Mouse (Mus musculus): ENCODE data around the gene Aipl1.
A peak's percentile ranks its signal among the peaks of the same experiment; 100 is the strongest.
"Not testable (repeated sequence)": the region's sequence is repeated elsewhere in the genome, so short reads cannot be mapped to it uniquely, and the experiment has no call there.

Gene Aipl1

GRCm38 (mm10) chr11:72016518-72017252 is 20.6 kb downstream of the Aipl1 start:
- no peak for DNase-seq (ENCODE audit: low spot score in 2 of 2)

- DNase-seq (ENCODE audit: low spot score in 2 of 2): no peak
These were observed 22.6 kb downstream of the Aipl1 start for GRCm38 (mm10) chr11:72014674-72015073.

GRCm38 (mm10) chr11:72011955-72012354 is 25.4 kb downstream of the Aipl1 start:
- DNase-seq (ENCODE audit: low spot score in 2 of 2): no peak

GRCm38 (mm10) chr11:72010940-72011722 is 26.2 kb downstream of the Aipl1 start:
- DNase-seq (ENCODE audit: low spot score in 2 of 2): no peak

DNA sequence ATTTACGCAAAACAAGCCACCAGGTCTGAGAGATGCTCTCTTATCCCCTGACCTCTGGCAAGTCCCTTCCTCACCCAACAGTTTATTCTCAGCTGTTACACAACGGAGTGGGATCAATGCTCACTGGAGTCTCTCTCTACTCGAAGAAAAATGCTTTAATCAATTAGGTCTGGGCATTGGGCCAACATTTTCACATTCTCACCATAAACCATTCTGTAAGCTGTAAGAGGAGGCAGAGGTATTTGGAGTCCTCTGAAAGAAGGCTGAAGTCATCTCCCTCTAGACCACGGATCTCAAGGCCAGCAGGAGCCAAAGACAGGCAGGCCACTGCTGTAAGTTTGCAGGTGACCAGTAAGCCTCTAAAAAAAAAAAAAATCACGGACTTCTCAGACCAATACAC is 26.9 kb downstream of the Aipl1 start:
- DNase-seq (ENCODE audit: low spot score in 2 of 2): no peak

DNA sequence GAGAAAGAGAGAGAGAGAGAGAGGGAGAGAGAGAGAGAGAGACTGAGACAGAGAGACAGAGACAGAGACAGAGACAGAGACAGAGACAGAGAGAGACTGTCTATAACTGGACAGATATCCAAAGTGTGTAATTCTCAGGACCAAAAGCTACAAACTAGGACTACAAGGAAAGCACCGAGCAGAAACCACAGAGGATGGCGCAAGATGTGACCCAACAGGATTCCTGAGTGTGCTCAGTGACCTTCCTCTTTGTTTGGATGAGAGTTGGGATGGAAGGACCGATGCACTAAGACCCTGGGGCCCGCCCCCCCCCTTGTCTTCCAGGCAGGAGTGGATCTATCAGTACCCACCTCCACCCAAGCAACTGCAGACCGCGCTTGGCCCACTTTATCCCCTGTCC is 31.8 kb downstream of the Aipl1 start:
- no peak for DNase-seq (ENCODE audit: low spot score in 2 of 2)

DNA sequence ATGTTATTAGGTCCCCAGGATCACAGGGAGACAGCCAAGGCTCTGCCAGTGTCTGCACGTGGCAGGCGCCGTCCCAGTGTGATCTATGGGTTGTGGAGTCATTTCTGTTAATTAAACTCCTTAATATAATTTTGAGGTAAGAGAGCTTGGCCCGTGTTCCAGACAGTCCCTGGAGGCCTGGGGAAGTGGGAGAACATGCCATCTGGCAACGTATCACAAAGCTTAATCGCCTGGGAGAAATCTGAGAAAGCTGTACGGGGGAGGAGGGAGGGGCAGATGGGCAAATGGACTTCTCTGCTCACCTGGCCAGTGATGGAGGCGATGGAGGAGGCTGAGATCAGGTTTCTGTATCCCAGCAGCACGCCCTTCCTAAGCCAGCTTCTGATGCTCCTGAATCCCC is 34.1 kb downstream of the Aipl1 start:
- no peak for DNase-seq (ENCODE audit: low spot score in 2 of 2)

- no peak for DNase-seq (ENCODE audit: low spot score in 2 of 2)
These were observed 35.0 kb downstream of the Aipl1 start for GRCm38 (mm10) chr11:72002138-72002853.

- DNase-seq (ENCODE audit: low spot score in 2 of 2): no peak
These were observed 37.1 kb downstream of the Aipl1 start for GRCm38 (mm10) chr11:72000194-72000593.

DNA sequence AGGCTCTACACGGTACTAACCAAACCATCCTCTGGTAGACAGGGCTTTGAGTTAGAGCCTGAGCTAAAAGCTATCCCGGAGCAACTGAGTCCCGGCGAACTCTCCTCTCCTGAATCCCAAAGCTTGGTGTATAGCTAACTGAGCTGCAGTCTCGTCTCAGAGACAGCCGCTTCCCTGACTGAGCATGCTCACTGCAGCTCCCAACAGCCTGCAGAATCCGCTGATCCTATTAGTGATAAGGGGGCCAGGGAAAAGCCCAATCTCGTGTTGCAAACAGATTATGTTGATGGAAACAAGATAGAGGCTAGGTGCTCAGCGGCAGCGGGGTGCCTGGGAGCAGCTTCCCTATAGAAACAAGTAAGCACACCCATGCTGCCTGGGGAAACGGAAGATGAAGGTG is 40.5 kb downstream of the Aipl1 start:
- peak in 1 of 2 experiments; percentile 14 for DNase-seq (ENCODE audit: low spot score in 2 of 2)

DNA sequence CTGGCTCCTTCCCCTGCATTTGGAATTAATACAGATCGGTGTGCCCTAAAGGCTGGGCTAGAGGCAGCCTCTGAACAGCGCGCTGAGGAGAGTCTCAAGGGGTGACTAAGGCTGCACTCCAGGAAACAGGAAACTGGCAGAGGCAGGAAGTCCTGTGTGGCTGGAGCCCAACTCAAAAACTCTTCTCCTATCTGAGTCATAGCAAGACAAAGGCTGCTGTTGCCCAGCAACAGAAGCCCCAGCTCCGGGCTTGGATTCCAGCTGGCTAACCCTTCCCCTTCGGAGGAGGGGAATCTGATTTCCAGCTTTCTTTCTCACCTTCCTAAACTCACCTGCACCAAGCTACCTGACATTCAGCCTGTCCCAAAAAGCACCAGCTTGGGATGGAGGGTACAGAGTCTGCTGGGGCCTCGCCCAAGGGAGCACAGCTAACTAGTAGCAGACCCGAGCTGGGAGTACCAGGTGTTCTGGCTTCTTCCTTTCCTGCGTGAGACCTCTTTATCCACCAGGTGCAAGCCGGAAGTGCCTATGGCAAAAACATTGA is 41.3 kb downstream of the Aipl1 start:
- DNase-seq (ENCODE audit: low spot score in 2 of 2): peak; percentile 41 to 50

DNA sequence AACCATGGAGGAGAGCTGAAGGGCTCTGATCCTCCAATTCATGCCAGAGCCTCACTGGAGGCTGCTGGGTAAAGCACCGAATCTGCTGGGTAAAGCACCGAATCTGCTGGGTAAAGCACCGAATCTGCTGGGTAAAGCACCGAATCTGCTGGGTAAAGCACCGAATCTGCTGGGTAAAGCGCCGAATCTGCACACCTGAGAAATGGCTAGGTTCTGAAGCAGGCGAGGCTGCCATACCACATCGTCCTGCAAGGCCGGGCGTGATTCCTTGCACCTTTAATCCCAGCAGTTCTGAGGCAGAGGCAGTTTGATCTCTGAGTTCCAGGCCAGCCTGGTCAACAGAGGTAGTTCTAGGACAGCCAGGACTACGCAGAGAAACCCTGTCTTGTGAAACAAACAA is 44.9 kb downstream of the Aipl1 start:
- DNase-seq (ENCODE audit: low spot score in 2 of 2): no peak

DNA sequence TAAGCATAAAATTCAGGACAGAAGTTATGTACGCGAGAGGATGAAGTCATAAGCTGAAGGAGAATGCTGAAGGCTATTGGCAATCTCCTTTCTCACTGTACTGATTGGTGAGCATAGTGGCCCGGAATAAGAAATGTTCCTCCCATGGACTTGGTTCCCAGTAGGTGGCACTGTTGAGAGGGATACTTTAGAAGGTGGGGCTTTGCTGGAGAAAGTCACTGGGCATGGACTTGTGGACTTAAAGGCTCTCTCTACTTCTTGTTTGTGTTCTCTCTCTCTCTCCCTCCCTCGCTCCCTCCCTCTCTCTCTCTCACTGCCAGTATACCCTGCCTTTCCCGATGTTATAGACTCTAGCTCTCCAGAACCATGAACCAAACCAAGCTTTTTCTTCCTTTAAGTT is 45.8 kb downstream of the Aipl1 start:
- no peak for DNase-seq (ENCODE audit: low spot score in 2 of 2)

- not testable (repeated sequence) for DNase-seq (ENCODE audit: low spot score in 2 of 2)
These were observed 47.9 kb downstream of the Aipl1 start for GRCm38 (mm10) chr11:71989407-71989806.

- DNase-seq (ENCODE audit: low spot score in 2 of 2): no peak
These were observed 49.9 kb downstream of the Aipl1 start for GRCm38 (mm10) chr11:71987159-71988150.

GRCm38 (mm10) chr11:71985783-71986182 is 51.5 kb downstream of the Aipl1 start:
- DNase-seq (ENCODE audit: low spot score in 2 of 2): no peak

GRCm38 (mm10) chr11:71985101-71985711 is 52.1 kb downstream of the Aipl1 start:
- DNase-seq (ENCODE audit: low spot score in 2 of 2): no peak

DNA sequence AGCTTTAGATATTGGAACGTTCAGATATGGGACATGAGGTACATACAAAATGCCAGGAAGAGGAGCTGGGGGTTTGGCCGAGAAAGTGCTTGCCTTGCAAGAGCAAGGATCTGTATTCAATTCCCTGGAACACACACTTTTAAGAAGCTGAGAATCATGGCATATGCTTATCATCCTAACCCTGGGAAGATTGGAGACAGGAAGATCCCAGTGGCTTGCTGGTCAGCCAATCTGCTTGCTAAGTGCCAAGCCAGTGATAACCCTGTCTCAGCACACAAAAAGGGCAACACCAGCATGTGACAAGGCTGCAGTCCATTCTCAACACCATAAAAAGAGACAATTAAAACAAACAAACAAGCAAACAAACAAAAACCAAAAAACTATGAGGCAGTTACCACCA is 53.2 kb downstream of the Aipl1 start:
- DNase-seq (ENCODE audit: low spot score in 2 of 2): no peak
